Mouse (Mus musculus): ENCODE data around the gene Fbxo42. TPM values are rescaled to one million over a fixed set of nuclear protein-coding genes. Genes with fewer than 3 reads are reported as not detected.
"Not testable (repeated sequence)": the region's sequence is repeated elsewhere in the genome, so short reads cannot be mapped to it uniquely, and the experiment has no call there.

The Fbxo42 gene
- polyA plus RNA-seq, 1 experiment from 2014 or later = 21.9 TPM

DNA sequence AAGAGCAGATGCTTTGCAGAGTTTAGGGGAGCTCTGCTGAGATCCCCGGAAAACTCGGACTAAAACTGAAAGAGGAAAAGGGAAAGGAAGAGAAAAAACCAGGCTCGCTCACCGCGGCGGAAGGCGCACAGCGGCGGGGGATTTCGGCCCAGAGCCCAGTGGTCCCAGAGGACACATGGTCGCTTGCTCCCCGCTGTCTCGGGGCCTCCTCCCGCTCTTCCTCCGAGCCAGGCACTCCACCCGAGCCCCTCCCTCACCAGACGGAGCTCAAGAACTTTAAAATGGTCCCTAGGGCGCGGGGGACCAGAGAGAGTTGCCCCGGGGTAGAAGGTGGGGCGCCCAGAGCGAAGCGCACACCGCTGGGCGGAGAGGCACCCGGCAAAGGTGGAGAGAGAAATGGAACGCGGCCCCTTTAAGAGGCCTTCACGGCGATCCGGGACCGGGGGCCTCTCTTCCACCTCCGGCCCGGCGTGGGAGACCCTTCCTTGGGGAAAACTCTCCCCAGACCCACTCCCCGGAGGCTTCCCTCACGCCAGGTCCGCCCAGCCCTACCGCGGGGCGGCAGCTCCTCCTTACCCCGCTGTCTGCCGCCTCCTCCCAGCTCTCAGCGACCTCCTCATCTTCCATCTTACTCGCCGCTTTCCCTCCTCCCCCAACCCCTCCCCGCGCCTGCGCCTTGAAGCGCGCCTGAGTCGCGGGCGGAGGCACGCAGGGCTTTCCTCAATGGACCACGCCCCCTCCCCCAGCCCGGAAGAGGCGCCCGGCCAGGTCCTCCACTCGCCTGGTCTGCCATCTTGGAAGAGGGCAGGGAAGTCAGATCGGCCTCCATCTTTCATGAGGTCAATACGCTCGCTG lies 8.4 kb upstream of the Fbxo42 start, which contains the start of gene Szrd1:
TSS of gene Szrd1 (minus strand) at position 660 of the 855 bp plus-strand sequence.
- Histone ChIP-seq H3K27ac (ENCODE audit: low read depth, low read length) (peak within 1 kb of the TSS; percentile 90), H3K4me2 (replicated peaks; ENCODE audit: low read depth, low read length) (peak within 1 kb of the TSS; percentile 71), H3K4me1 (replicated peaks; ENCODE audit: control insufficient read depth, insufficient read depth, low read length) (peaks cover 9% of the 10 kb centered on the region), H3K9ac (ENCODE audit: low read depth, low read length) (peak within 1 kb of the TSS; percentile 81), H3K36me3 (ENCODE audit: control insufficient read depth, insufficient read depth, low read length) (no peaks in the 10 kb centered on the region), H3K9me3 (ENCODE audit: control insufficient read depth, low read length) (no peaks in the 10 kb centered on the region), H3K4me3 (ENCODE audit: low read depth, low read length) (peak within 1 kb of the TSS; percentile 72), H3K27me3 (ENCODE audit: control insufficient read depth, insufficient read depth, low read length) (no peaks in the 10 kb centered on the region)
- ATAC-seq (ENCODE audit: low FRiP score) (peak; percentile 94), DNase-seq (ENCODE audit: low spot score) (peak; percentile 99)
- under 1% methylated on average over 62 of the region's 63 CpGs for WGBS

DNA sequence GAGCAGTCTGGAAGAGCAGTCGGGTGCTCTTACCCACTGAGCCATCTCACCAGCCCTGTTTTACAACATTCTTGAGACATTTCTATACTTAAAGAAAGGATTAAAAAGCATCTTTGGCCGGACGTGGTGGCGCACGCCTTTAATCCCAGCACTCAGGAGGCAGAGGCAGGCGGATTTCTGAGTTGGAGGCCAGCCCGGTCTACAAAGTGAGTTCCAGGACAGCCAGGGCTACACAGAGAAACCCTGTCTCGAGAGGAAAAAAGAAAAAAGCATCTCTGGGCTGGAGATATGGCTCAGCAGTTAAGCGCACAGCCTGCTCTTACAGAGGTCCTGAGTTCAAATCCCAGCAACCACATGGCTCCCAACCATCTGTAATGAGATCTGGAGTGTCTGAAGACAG lies 7.4 kb upstream of the Fbxo42 start:
- H3K4me3 ChIP-seq (ENCODE audit: low read depth, low read length); ATAC-seq (ENCODE audit: low FRiP score); H3K27me3 ChIP-seq (ENCODE audit: control insufficient read depth, insufficient read depth, low read length); H3K4me2 ChIP-seq (replicated peaks; ENCODE audit: low read depth, low read length); H3K36me3 ChIP-seq (ENCODE audit: control insufficient read depth, insufficient read depth, low read length); H3K9ac ChIP-seq (ENCODE audit: low read depth, low read length); H3K9me3 ChIP-seq (ENCODE audit: control insufficient read depth, low read length); DNase-seq (ENCODE audit: low spot score); H3K4me1 ChIP-seq (replicated peaks; ENCODE audit: control insufficient read depth, insufficient read depth, low read length); H3K27ac ChIP-seq (ENCODE audit: low read depth, low read length): not testable (repeated sequence)
- 94% methylated on average over 9 of the region's 9 CpGs for WGBS

DNA sequence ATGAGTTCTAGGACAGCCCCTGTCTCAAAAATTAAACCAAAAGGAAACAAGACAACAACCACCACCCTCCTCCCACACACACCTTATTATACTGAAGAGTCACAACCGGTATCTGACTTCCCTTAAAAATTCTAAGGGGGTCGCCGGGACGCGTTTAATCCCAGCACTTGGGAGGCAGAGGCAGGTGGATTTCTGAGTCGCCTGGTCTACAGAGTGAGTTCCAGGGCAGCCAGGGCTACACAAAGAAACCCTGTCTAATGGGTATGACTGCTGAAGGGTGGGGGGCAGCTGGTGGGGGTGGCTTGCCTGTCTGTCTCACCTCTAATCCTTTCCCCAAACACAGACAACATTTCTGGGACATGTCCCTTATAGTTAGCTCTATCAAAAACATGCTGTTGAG lies 6.7 kb upstream of the Fbxo42 start:
- H3K4me2 ChIP-seq (replicated peaks; ENCODE audit: low read depth, low read length) = no peak overlapping the region
- peaks cover 2% of the 10 kb centered on the region for H3K4me1 ChIP-seq (replicated peaks; ENCODE audit: control insufficient read depth, insufficient read depth, low read length)
- H3K27me3 ChIP-seq (ENCODE audit: control insufficient read depth, insufficient read depth, low read length) = no peaks in the 10 kb centered on the region
- no peak overlapping the region for H3K4me3 ChIP-seq (ENCODE audit: low read depth, low read length)
- no peak overlapping the region for H3K9ac ChIP-seq (ENCODE audit: low read depth, low read length)
- no peak for DNase-seq (ENCODE audit: low spot score)
- no peak for ATAC-seq (ENCODE audit: low FRiP score)
- no peaks in the 10 kb centered on the region for H3K36me3 ChIP-seq (ENCODE audit: control insufficient read depth, insufficient read depth, low read length)
- H3K9me3 ChIP-seq (ENCODE audit: control insufficient read depth, low read length) = no peaks in the 10 kb centered on the region
- 92% methylated on average over 6 of the region's 6 CpGs for WGBS
- H3K27ac ChIP-seq (ENCODE audit: low read depth, low read length) = no peak overlapping the region

DNA sequence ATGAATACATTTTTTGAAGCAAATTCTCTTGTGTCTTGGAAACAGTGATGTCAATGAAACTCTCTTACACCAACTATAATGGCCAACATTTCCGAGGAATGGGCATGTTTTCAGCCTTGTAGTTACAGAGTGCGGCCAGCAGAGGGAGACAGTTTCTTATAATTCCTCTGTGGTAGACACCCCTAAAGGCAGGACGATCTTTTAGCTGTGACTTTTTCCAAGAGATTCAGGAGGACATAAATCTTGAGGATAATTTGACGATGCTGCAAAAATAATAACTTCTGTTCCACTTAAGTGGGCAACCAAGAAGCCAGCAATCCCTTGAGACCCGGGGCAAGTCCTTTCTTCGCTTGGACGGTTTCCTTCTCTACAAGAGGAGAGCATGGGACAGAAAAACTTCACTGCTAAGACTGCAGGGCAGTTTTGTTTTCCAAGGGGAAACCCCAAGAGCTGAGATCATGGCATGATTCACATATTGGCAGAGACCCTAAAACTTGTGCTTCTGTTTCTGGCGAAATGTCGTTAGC lies 5.4 kb upstream of the Fbxo42 start:
- H3K4me1 ChIP-seq (replicated peaks; ENCODE audit: control insufficient read depth, insufficient read depth, low read length) = no peaks in the 10 kb centered on the region
- ATAC-seq (ENCODE audit: low FRiP score) = no peak
- no peaks in the 10 kb centered on the region for H3K27me3 ChIP-seq (ENCODE audit: control insufficient read depth, insufficient read depth, low read length)
- H3K4me2 ChIP-seq (replicated peaks; ENCODE audit: low read depth, low read length) = 0 out of 2 replicates have a peak overlapping the region, but pooled peaks have one; percentile 3
- no peaks in the 10 kb centered on the region for H3K9me3 ChIP-seq (ENCODE audit: control insufficient read depth, low read length)
- no peak overlapping the region for H3K4me3 ChIP-seq (ENCODE audit: low read depth, low read length)
- 29% methylated on average over 9 of the region's 9 CpGs for WGBS
- no peaks in the 10 kb centered on the region for H3K36me3 ChIP-seq (ENCODE audit: control insufficient read depth, insufficient read depth, low read length)
- H3K27ac ChIP-seq (ENCODE audit: low read depth, low read length) = no peak overlapping the region
- DNase-seq (ENCODE audit: low spot score) = peak; percentile 81
- H3K9ac ChIP-seq (ENCODE audit: low read depth, low read length) = no peak overlapping the region

DNA sequence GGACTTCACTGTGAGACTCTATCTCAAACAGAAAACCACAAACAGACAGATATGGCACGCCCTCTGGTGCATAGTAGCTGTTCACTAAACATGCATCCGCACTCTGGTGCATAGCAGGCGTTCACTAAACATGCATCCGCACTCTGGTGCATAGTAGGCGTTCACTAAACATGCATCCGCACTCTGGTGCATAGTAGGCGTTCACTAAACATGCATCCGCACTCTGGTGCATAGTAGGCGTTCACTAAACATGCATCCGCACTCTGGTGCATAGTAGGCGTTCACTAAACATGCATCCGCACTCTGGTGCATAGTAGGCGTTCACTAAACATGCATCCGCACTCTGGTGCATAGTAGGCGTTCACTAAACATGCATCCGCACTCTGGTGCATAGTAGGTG lies 2.6 kb upstream of the Fbxo42 start:
- not testable (repeated sequence) for H3K4me2 ChIP-seq (replicated peaks; ENCODE audit: low read depth, low read length); H3K9ac ChIP-seq (ENCODE audit: low read depth, low read length); H3K36me3 ChIP-seq (ENCODE audit: control insufficient read depth, insufficient read depth, low read length); H3K27me3 ChIP-seq (ENCODE audit: control insufficient read depth, insufficient read depth, low read length); H3K4me1 ChIP-seq (replicated peaks; ENCODE audit: control insufficient read depth, insufficient read depth, low read length); ATAC-seq (ENCODE audit: low FRiP score); H3K4me3 ChIP-seq (ENCODE audit: low read depth, low read length); H3K27ac ChIP-seq (ENCODE audit: low read depth, low read length); DNase-seq (ENCODE audit: low spot score); H3K9me3 ChIP-seq (ENCODE audit: control insufficient read depth, low read length)
- WGBS = 91% methylated on average over 8 of the region's 16 CpGs

DNA sequence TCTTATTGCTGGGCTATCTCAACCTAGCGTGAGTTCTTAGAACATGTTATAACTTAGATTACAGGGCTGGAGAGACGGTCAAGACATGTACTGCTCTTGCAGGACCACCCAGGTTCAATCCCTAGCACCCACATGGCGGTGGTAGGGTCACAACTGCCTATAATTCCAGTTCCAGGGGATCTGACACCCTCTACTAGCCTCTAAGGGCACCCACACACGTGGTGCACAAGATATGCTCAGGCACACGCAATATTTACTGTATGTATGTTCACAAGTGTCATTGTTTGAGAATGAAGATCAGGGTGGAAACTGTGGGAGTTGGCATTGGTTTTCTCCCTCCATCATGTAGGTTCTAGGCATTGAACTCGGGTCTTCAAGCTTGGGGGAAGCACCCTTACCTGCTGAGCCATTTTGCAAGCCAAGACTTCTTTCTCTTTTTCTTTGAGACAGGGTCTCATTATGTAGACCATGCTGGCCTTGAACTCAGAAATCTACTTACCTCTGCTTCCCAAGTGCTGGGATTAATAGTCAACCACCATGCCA lies 1.2 kb upstream of the Fbxo42 start:
- Histone ChIP-seq H3K4me3 (ENCODE audit: low read depth, low read length) (no peak overlapping the region), H3K27me3 (ENCODE audit: control insufficient read depth, insufficient read depth, low read length) (no peaks in the 10 kb centered on the region), H3K4me2 (replicated peaks; ENCODE audit: low read depth, low read length) (no peak overlapping the region), H3K9ac (ENCODE audit: low read depth, low read length) (no peak overlapping the region), H3K4me1 (replicated peaks; ENCODE audit: control insufficient read depth, insufficient read depth, low read length) (0 out of 2 replicates have a peak, but pooled peaks cover 2% of the 10 kb centered on the region), H3K9me3 (ENCODE audit: control insufficient read depth, low read length) (no peaks in the 10 kb centered on the region), H3K27ac (ENCODE audit: low read depth, low read length) (no peak overlapping the region), H3K36me3 (ENCODE audit: control insufficient read depth, insufficient read depth, low read length) (no peaks in the 10 kb centered on the region)
- ATAC-seq (ENCODE audit: low FRiP score) (no peak), DNase-seq (ENCODE audit: low spot score) (no peak)
- WGBS = 92% methylated on average over 6 of the region's 6 CpGs

DNA sequence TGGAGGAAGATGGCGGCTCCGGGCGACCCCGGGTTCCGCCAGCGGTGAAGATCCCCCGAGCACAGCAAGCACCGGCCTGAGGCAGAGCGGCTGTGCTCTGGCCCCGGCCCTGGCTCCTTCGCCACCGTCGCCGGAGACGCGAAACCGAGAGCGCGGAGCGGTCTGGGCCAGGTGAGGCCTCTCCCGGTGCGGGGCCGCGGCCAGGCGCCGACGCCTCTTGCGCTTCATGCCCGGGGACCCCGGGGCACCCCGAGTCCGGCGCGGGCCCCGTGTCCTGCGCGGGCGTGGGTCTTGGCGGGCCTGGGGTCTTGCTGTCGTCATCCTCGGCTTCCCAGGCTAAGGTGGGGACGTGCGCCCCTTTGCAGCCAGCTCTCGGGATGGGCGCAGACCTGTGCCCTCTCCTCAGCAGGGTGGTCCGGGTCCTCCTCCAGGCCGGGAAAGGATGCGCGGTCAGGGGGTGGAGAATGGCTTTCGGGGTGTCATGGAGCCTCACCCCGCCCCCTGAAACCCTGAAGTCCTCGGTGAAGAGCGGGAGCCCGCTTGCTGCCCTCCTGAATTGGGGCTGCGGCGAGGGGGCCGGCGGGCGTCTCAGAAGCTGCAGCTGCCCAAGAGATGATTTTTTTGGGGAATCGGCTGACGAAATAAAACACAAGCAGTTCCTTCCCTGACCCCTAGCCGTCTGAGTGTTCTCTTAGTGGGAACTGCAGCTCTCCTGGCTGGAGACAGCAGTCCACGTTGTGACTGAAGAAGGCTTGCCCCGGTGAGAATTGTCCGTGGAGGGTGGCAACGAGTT lies 492 bp downstream of the Fbxo42 start:
- H3K4me2 ChIP-seq (replicated peaks; ENCODE audit: low read depth, low read length) = peak overlapping the region; percentile 69
- 0 out of 2 replicates have a peak, but pooled peaks cover 2% of the 10 kb centered on the region for H3K4me1 ChIP-seq (replicated peaks; ENCODE audit: control insufficient read depth, insufficient read depth, low read length)
- H3K9me3 ChIP-seq (ENCODE audit: control insufficient read depth, low read length) = no peaks in the 10 kb centered on the region
- H3K27ac ChIP-seq (ENCODE audit: low read depth, low read length) = peak overlapping the region; percentile 67; the same call in 1 of the 2 replicates
- H3K4me3 ChIP-seq (ENCODE audit: low read depth, low read length) = peak overlapping the region; percentile 93
- DNase-seq (ENCODE audit: low spot score) = peak; percentile 56
- under 1% methylated on average over 45 of the region's 66 CpGs for WGBS
- ATAC-seq (ENCODE audit: low FRiP score) = peak; percentile 83
- no peaks in the 10 kb centered on the region for H3K27me3 ChIP-seq (ENCODE audit: control insufficient read depth, insufficient read depth, low read length)
- H3K9ac ChIP-seq (ENCODE audit: low read depth, low read length) = peak overlapping the region; percentile 91
- no peaks in the 10 kb centered on the region for H3K36me3 ChIP-seq (ENCODE audit: control insufficient read depth, insufficient read depth, low read length)

DNA sequence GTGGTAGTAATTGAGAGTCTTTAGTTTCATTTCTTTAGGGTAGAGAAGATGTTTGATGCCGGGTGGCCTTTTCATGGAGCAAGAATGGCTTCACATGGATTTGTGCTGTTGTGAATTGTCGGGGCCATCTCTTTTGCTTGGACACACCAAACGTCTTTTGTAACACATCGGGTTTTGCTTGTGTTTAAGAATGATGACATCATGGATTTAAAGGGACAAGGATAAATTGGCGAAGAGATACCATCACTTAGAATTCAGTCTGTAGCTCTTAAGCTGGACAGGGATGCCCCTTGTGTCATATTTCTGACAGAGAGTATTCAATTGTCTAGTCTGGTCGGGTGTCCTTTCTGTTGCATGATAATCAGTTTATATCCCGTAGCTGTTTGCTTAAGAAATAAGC lies 1.4 kb downstream of the Fbxo42 start:
- ATAC-seq (ENCODE audit: low FRiP score) (no peak), DNase-seq (ENCODE audit: low spot score) (no peak)
- Histone ChIP-seq H3K9me3 (ENCODE audit: control insufficient read depth, low read length) (no peaks in the 10 kb centered on the region), H3K4me1 (replicated peaks; ENCODE audit: control insufficient read depth, insufficient read depth, low read length) (0 out of 2 replicates have a peak, but pooled peaks cover 2% of the 10 kb centered on the region), H3K9ac (ENCODE audit: low read depth, low read length) (peak overlapping the region; percentile 91), H3K27me3 (ENCODE audit: control insufficient read depth, insufficient read depth, low read length) (no peaks in the 10 kb centered on the region), H3K4me2 (replicated peaks; ENCODE audit: low read depth, low read length) (peak overlapping the region; percentile 69), H3K36me3 (ENCODE audit: control insufficient read depth, insufficient read depth, low read length) (no peaks in the 10 kb centered on the region), H3K4me3 (ENCODE audit: low read depth, low read length) (peak overlapping the region; percentile 93), H3K27ac (ENCODE audit: low read depth, low read length) (no peak overlapping the region)
- 45% methylated on average over 7 of the region's 7 CpGs for WGBS

Measured in hindbrain, embryonic 11.5 days (tissue).